In the genomic region with DNA sequence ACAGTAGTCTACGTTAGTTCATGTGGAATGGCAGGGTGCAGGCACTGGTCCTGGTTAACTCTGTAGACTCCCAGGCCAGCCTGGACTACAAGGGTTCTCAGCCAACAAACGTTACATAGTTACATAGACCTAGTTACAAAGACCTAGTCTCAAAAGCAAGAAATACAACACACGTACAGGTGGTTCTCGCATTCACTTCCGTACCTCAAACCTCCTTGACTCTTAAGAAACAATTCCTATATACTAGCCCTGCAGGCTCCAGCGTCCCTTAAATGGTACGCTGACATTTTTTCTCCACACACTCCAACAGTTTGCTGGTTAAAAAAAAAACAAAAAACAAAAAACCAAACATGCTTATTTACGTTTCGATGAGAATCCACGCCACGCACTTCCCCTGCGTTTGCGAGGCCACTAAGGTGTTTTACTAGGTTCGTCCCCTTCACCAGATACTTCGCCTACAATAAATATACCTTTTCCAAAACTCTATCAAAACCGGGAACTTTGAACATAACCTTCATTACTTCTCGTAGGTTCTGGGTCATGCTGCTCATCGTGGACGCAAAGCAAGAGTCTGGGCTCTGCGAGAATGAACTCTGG, we compare ENCODE assay signal across 8 mouse cellular contexts. TPM values are rescaled to one million over a fixed set of nuclear protein-coding genes. Genes with fewer than 3 reads are reported as not detected.
A peak's percentile ranks its signal among the peaks of the same experiment; 100 is the strongest.
DNase-seq lines count a peak whose midpoint lies in the region; ATAC-seq and TF ChIP-seq lines count a peak whose summit lies in the region.

No protein-coding gene starts in this region.

- peak overlapping the region; percentile 82 for H3K9ac ChIP-seq in heart, embryonic 16.5 days (ENCODE audit: low read length)
- peak overlapping the region; percentile 97 for H3K9ac ChIP-seq in liver, embryonic 15.5 days
- peak overlapping the region; percentile 48 for H3K9ac ChIP-seq in stomach, embryonic 15.5 days

- 0 out of 2 replicates have a peak, but pooled peaks cover 2% of the 10 kb centered on the region for H3K36me3 ChIP-seq in heart, embryonic 16.5 days (ENCODE audit: control insufficient read depth, insufficient read depth)
- peaks cover 7% of the 10 kb centered on the region; the same call in 1 of the 2 replicates for H3K36me3 ChIP-seq in liver, embryonic 15.5 days (replicated peaks)
- H3K36me3 ChIP-seq in stomach, embryonic 15.5 days: no peaks in the 10 kb centered on the region

- no peaks in the 10 kb centered on the region for H3K27me3 ChIP-seq in heart, embryonic 16.5 days (ENCODE audit: control insufficient read depth, insufficient read depth, low read length)
- no peaks in the 10 kb centered on the region for H3K27me3 ChIP-seq in liver, embryonic 15.5 days
- no peaks in the 10 kb centered on the region for H3K27me3 ChIP-seq in stomach, embryonic 15.5 days (replicated peaks)

- peak overlapping the region; percentile 95 for H3K27ac ChIP-seq in heart, embryonic 16.5 days (ENCODE audit: low read length)
- peak overlapping the region; percentile 97 for H3K27ac ChIP-seq in liver, embryonic 15.5 days (replicated peaks)
- H3K27ac ChIP-seq in stomach, embryonic 15.5 days: peak overlapping the region; percentile 82

- peaks cover 34% of the 10 kb centered on the region for H3K4me1 ChIP-seq in heart, embryonic 16.5 days (ENCODE audit: control insufficient read depth, insufficient read depth, low read length)
- peaks cover 27% of the 10 kb centered on the region for H3K4me1 ChIP-seq in liver, embryonic 15.5 days (replicated peaks)
- peaks cover 17% of the 10 kb centered on the region for H3K4me1 ChIP-seq in stomach, embryonic 15.5 days

- WGBS in heart, embryonic 16.5 days: 1% methylated on average over 20 of the region's 20 CpGs
- WGBS in liver, embryonic 15.5 days (ENCODE audit: insufficient replicate concordance): 2% methylated on average over 20 of the region's 20 CpGs
- WGBS in stomach, embryonic 15.5 days: 1% methylated on average over 20 of the region's 20 CpGs

- H3K9me3 ChIP-seq in heart, embryonic 16.5 days (replicated peaks; ENCODE audit: control insufficient read depth, low read length): no peaks in the 10 kb centered on the region
- H3K9me3 ChIP-seq in liver, embryonic 15.5 days (replicated peaks): no peaks in the 10 kb centered on the region
- H3K9me3 ChIP-seq in stomach, embryonic 15.5 days: no peaks in the 10 kb centered on the region

- H3K4me2 ChIP-seq in heart, embryonic 16.5 days (ENCODE audit: low read depth, low read length): peak overlapping the region; percentile 76
- peak overlapping the region; percentile 81 for H3K4me2 ChIP-seq in liver, embryonic 15.5 days
- H3K4me2 ChIP-seq in stomach, embryonic 15.5 days: peak overlapping the region; percentile 70

- ATAC-seq in heart, embryonic 16.5 days (replicated peaks; ENCODE audit: extremely low read depth, insufficient read depth, low FRiP score): no peak
- ATAC-seq in liver, embryonic 15.5 days (ENCODE audit: insufficient read depth): peak; percentile 8; the same call in 1 of the 2 replicates
- no peak for ATAC-seq in stomach, embryonic 15.5 days (ENCODE audit: insufficient read depth, low FRiP score, low read depth)

- DNase-seq in kidney, postnatal 14 days: peak; percentile 24
- DNase-seq in kidney, adult 18-20 months: no peak
- peak; percentile 30 for DNase-seq in brain, embryonic 14.5 days (ENCODE audit: low read depth)
- DNase-seq in right cerebral cortex, postnatal 25 days: no peak
- DNase-seq in right cerebral cortex, postnatal 14 days: no peak

- peak overlapping the region; percentile 85 for H3K4me3 ChIP-seq in heart, embryonic 16.5 days (ENCODE audit: low read length)
- H3K4me3 ChIP-seq in liver, embryonic 15.5 days (replicated peaks): peak overlapping the region; percentile 85
- H3K4me3 ChIP-seq in stomach, embryonic 15.5 days (replicated peaks): peak overlapping the region; percentile 96

- no peak for TF ChIP-seq POLR2A in brain, embryonic 14.5 days (IDR thresholded peaks at IDR 0.05; ENCODE audit: borderline replicate concordance, extremely low read depth, insufficient read depth, insufficient read length, poor library complexity, severe bottlenecking)

- no peak for TF ChIP-seq CTCF in brain, embryonic 14.5 days (IDR thresholded peaks at IDR 0.05; ENCODE audit: borderline replicate concordance, extremely low read depth, insufficient read depth, insufficient read length)

RNA-seq across cellular contexts. Expression of a gene that starts 0.5 kb away (rescaled TPM):
- 33.9 and 38.0 TPM in 2 replicates for polyA plus RNA-seq in brain, embryonic 14.5 days (2012; rRNA removed)
- polyA plus RNA-seq in heart, embryonic 16.5 days (2015; fragmentation: Nextera tagmentation; extraction: Ambion mirVana): 326 and 343 TPM in 2 replicates
- polyA plus RNA-seq in liver, embryonic 15.5 days (2015; fragmentation: Nextera tagmentation; extraction: Ambion mirVana): 50.0 and 55.1 TPM in 2 replicates
- polyA plus RNA-seq in stomach, embryonic 15.5 days (2015; fragmentation: Nextera tagmentation; extraction: Ambion mirVana): 102 and 103 TPM in 2 replicates

RNA-seq across cellular contexts. Expression of a gene that starts 0.6 kb away (rescaled TPM):
- polyA plus RNA-seq in brain, embryonic 14.5 days (2012; rRNA removed): 46.8 and 63.3 TPM in 2 replicates
- 31.4 and 33.7 TPM in 2 replicates for polyA plus RNA-seq in heart, embryonic 16.5 days (2015; fragmentation: Nextera tagmentation; extraction: Ambion mirVana)
- 20.4 and 23.2 TPM in 2 replicates for polyA plus RNA-seq in liver, embryonic 15.5 days (2015; fragmentation: Nextera tagmentation; extraction: Ambion mirVana)
- 52.3 and 56.3 TPM in 2 replicates for polyA plus RNA-seq in stomach, embryonic 15.5 days (2015; fragmentation: Nextera tagmentation; extraction: Ambion mirVana)

RNA-seq across cellular contexts. Expression of a gene that starts 14.1 kb away (rescaled TPM):
- 1.9 and 3.6 TPM in 2 replicates for polyA plus RNA-seq in brain, embryonic 14.5 days (2012; rRNA removed)
- 0.10 TPM in 1 of 2 replicates, not detected in the other for polyA plus RNA-seq in heart, embryonic 16.5 days (2015; fragmentation: Nextera tagmentation; extraction: Ambion mirVana)
- 0.13 and 0.15 TPM in 2 replicates for polyA plus RNA-seq in liver, embryonic 15.5 days (2015; fragmentation: Nextera tagmentation; extraction: Ambion mirVana)
- polyA plus RNA-seq in stomach, embryonic 15.5 days (2015; fragmentation: Nextera tagmentation; extraction: Ambion mirVana): 0.51 and 0.79 TPM in 2 replicates

RNA-seq across cellular contexts. Expression of a gene that starts 29.4 kb away (rescaled TPM):
- 114 and 115 TPM in 2 replicates for polyA plus RNA-seq in brain, embryonic 14.5 days (2012; rRNA removed)
- polyA plus RNA-seq in heart, embryonic 16.5 days (2015; fragmentation: Nextera tagmentation; extraction: Ambion mirVana): 12.6 and 13.5 TPM in 2 replicates
- 8.3 and 11.3 TPM in 2 replicates for polyA plus RNA-seq in liver, embryonic 15.5 days (2015; fragmentation: Nextera tagmentation; extraction: Ambion mirVana)
- polyA plus RNA-seq in stomach, embryonic 15.5 days (2015; fragmentation: Nextera tagmentation; extraction: Ambion mirVana): 12.5 and 14.2 TPM in 2 replicates

Comparison
In these comparisons a context has a peak if more than half of its experiments do, and no peak if none do; other contexts are left out.
1. DNase-seq: peak in kidney, postnatal 14 days (single experiment) and brain, embryonic 14.5 days (single experiment); none in kidney, adult 18-20 months (single experiment), right cerebral cortex, postnatal 25 days (single experiment) and right cerebral cortex, postnatal 14 days (single experiment).
2. Peak in every context shown above with its lines, with median percentiles within 50 percentile points of each other: H3K27ac ChIP-seq, H3K4me2 ChIP-seq, H3K4me3 ChIP-seq and H3K9ac ChIP-seq.